Mouse (Mus musculus): ENCODE data around the gene Faf1. TPM values are rescaled to one million over a fixed set of nuclear protein-coding genes. Genes with fewer than 3 reads are reported as not detected.

Faf1 gene
- polyA plus RNA-seq, 1 experiment from 2014 or later = 17.9 TPM

GRCm38 (mm10) chr4:109985424-109986172, 309.2 kb downstream of the Faf1 start:
- ATAC-seq (no peak), DNase-seq (ENCODE audit: low spot score) (no peak)
- Histone ChIP-seq H3K9me3 (ENCODE audit: low read length) (no peaks in the 10 kb centered on the region), H3K4me1 (ENCODE audit: insufficient read depth, low read depth, low read length) (no peaks in the 10 kb centered on the region; the same call in 1 of the 2 replicates), H3K4me2 (replicated peaks; ENCODE audit: low read depth, low read length) (no peak overlapping the region), H3K27ac (ENCODE audit: low read length) (no peak overlapping the region), H3K4me3 (ENCODE audit: low read depth, low read length) (no peak overlapping the region), H3K36me3 (ENCODE audit: insufficient read depth, low read length) (no peaks in the 10 kb centered on the region), H3K9ac (replicated peaks; ENCODE audit: low read depth) (no peak overlapping the region), H3K27me3 (replicated peaks; ENCODE audit: insufficient read depth, low read length) (peaks cover 71% of the 10 kb centered on the region)
- TF ChIP-seq EP300 (IDR thresholded peaks at IDR 0.05) = no peak
- no peak for TF ChIP-seq CTCF (IDR thresholded peaks at IDR 0.05)
- WGBS = 3% methylated on average over 16 of the region's 16 CpGs

- no peak for DNase-seq (ENCODE audit: low spot score)
- Histone ChIP-seq H3K4me1 (ENCODE audit: insufficient read depth, low read depth, low read length) (no peaks in the 10 kb centered on the region; the same call in 1 of the 2 replicates), H3K9ac (replicated peaks; ENCODE audit: low read depth) (no peak overlapping the region), H3K27me3 (replicated peaks; ENCODE audit: insufficient read depth, low read length) (peaks cover 64% of the 10 kb centered on the region), H3K36me3 (ENCODE audit: insufficient read depth, low read length) (no peaks in the 10 kb centered on the region), H3K4me2 (replicated peaks; ENCODE audit: low read depth, low read length) (no peak overlapping the region), H3K4me3 (ENCODE audit: low read depth, low read length) (no peak overlapping the region), H3K27ac (ENCODE audit: low read length) (no peak overlapping the region), H3K9me3 (ENCODE audit: low read length) (no peaks in the 10 kb centered on the region)
- TF ChIP-seq CTCF (IDR thresholded peaks at IDR 0.05) (no peak), EP300 (IDR thresholded peaks at IDR 0.05) (no peak)
- 2% methylated on average over 9 of the region's 9 CpGs for WGBS
- ATAC-seq = no peak
Measured at GRCm38 (mm10) chr4:109986301-109986700, 309.9 kb downstream of the Faf1 start.

GRCm38 (mm10) chr4:109986748-109987355, 310.5 kb downstream of the Faf1 start:
- Histone ChIP-seq H3K4me2 (replicated peaks; ENCODE audit: low read depth, low read length) (no peak overlapping the region), H3K36me3 (ENCODE audit: insufficient read depth, low read length) (no peaks in the 10 kb centered on the region), H3K4me3 (ENCODE audit: low read depth, low read length) (no peak overlapping the region), H3K27ac (ENCODE audit: low read length) (no peak overlapping the region), H3K9me3 (ENCODE audit: low read length) (no peaks in the 10 kb centered on the region), H3K4me1 (ENCODE audit: insufficient read depth, low read depth, low read length) (no peaks in the 10 kb centered on the region; the same call in 1 of the 2 replicates), H3K9ac (replicated peaks; ENCODE audit: low read depth) (no peak overlapping the region), H3K27me3 (replicated peaks; ENCODE audit: insufficient read depth, low read length) (peaks cover 60% of the 10 kb centered on the region)
- ATAC-seq (no peak), DNase-seq (ENCODE audit: low spot score) (no peak)
- WGBS = 7% methylated on average over 13 of the region's 13 CpGs
- TF ChIP-seq CTCF (IDR thresholded peaks at IDR 0.05) (no peak), EP300 (IDR thresholded peaks at IDR 0.05) (no peak)

- DNase-seq (ENCODE audit: low spot score) = no peak
- no peaks in the 10 kb centered on the region; the same call in 1 of the 2 replicates for H3K4me1 ChIP-seq (ENCODE audit: insufficient read depth, low read depth, low read length)
- no peaks in the 10 kb centered on the region for H3K9me3 ChIP-seq (ENCODE audit: low read length)
- no peak overlapping the region for H3K9ac ChIP-seq (replicated peaks; ENCODE audit: low read depth)
- H3K4me3 ChIP-seq (ENCODE audit: low read depth, low read length) = no peak overlapping the region
- H3K27ac ChIP-seq (ENCODE audit: low read length) = no peak overlapping the region
- 3% methylated on average over 17 of the region's 20 CpGs for WGBS
- no peaks in the 10 kb centered on the region for H3K36me3 ChIP-seq (ENCODE audit: insufficient read depth, low read length)
- no peak for TF ChIP-seq CTCF (IDR thresholded peaks at IDR 0.05)
- no peak for TF ChIP-seq EP300 (IDR thresholded peaks at IDR 0.05)
- no peak overlapping the region for H3K4me2 ChIP-seq (replicated peaks; ENCODE audit: low read depth, low read length)
- H3K27me3 ChIP-seq (replicated peaks; ENCODE audit: insufficient read depth, low read length) = peaks cover 54% of the 10 kb centered on the region
- no peak for ATAC-seq
Measured at GRCm38 (mm10) chr4:109987560-109988362, 311.4 kb downstream of the Faf1 start.

- Histone ChIP-seq H3K4me1 (ENCODE audit: insufficient read depth, low read depth, low read length) (no peaks in the 10 kb centered on the region), H3K36me3 (ENCODE audit: insufficient read depth, low read length) (no peaks in the 10 kb centered on the region), H3K27me3 (replicated peaks; ENCODE audit: insufficient read depth, low read length) (peaks cover 50% of the 10 kb centered on the region), H3K27ac (ENCODE audit: low read length) (no peak overlapping the region), H3K9me3 (ENCODE audit: low read length) (no peaks in the 10 kb centered on the region), H3K4me2 (replicated peaks; ENCODE audit: low read depth, low read length) (no peak overlapping the region), H3K9ac (replicated peaks; ENCODE audit: low read depth) (no peak overlapping the region), H3K4me3 (ENCODE audit: low read depth, low read length) (no peak overlapping the region)
- no peak for DNase-seq (ENCODE audit: low spot score)
- TF ChIP-seq EP300 (IDR thresholded peaks at IDR 0.05) (no peak), CTCF (IDR thresholded peaks at IDR 0.05) (no peak)
- ATAC-seq = no peak
- WGBS = 9% methylated on average over 5 of the region's 5 CpGs
Measured at GRCm38 (mm10) chr4:109988411-109988810, 312.0 kb downstream of the Faf1 start.

- H3K4me3 ChIP-seq (ENCODE audit: low read depth, low read length) = no peak overlapping the region
- DNase-seq (ENCODE audit: low spot score) = no peak
- no peaks in the 10 kb centered on the region for H3K36me3 ChIP-seq (ENCODE audit: insufficient read depth, low read length)
- WGBS = 34% methylated on average over 6 of the region's 6 CpGs
- ATAC-seq = no peak
- H3K4me1 ChIP-seq (ENCODE audit: insufficient read depth, low read depth, low read length) = no peaks in the 10 kb centered on the region
- no peak overlapping the region for H3K27ac ChIP-seq (ENCODE audit: low read length)
- H3K27me3 ChIP-seq (replicated peaks; ENCODE audit: insufficient read depth, low read length) = peaks cover 44% of the 10 kb centered on the region
- TF ChIP-seq CTCF (IDR thresholded peaks at IDR 0.05) = no peak
- no peak overlapping the region for H3K4me2 ChIP-seq (replicated peaks; ENCODE audit: low read depth, low read length)
- H3K9me3 ChIP-seq (ENCODE audit: low read length) = no peaks in the 10 kb centered on the region
- no peak overlapping the region for H3K9ac ChIP-seq (replicated peaks; ENCODE audit: low read depth)
Measured at GRCm38 (mm10) chr4:109989213-109989612, 312.8 kb downstream of the Faf1 start.

Data from lung, postnatal 0 days (tissue).